Comparison of ENCODE assay signal across 8 mouse cellular contexts in genomic region chr13:59881989-59882784, GRCm38 (mm10). TPM values are rescaled to one million over a fixed set of nuclear protein-coding genes. Genes with fewer than 3 reads are reported as not detected.
DNase-seq lines count a peak whose midpoint lies in the region; ATAC-seq lines count a peak whose summit lies in the region.
"Had no signal": no experiment of that assay in that cellular context is flagged by ENCODE, and none has a peak within 500 bp of the region (broad histone marks: within the 10 kb centered on the region; RNA-seq: fewer than 3 reads in every experiment).

No protein-coding gene starts in this region.

- no peak for ATAC-seq in midbrain, embryonic 11.5 days (ENCODE audit: low FRiP score)
- peak; percentile 34; the same call in 1 of the 2 replicates for ATAC-seq in forebrain, embryonic 14.5 days
- no peak for ATAC-seq in monocyte, adult 5-6 weeks (replicated peaks; ENCODE audit: insufficient number of reproducible peaks, low FRiP score, low TSS enrichment, poor library complexity, severe bottlenecking)
- ATAC-seq in megakaryocyte-erythroid progenitor cell, adult 5-6 weeks (replicated peaks; ENCODE audit: low FRiP score, low TSS enrichment, poor library complexity, severe bottlenecking), result no peak

- H3K9me3 ChIP-seq in midbrain, embryonic 10.5 days (replicated peaks), result 0 out of 2 replicates have a peak, but pooled peaks cover 7% of the 10 kb centered on the region
- peaks cover 4% of the 10 kb centered on the region; the same call in 1 of the 2 replicates for H3K9me3 ChIP-seq in midbrain, embryonic 11.5 days (ENCODE audit: control insufficient read depth, low read length)
- no peaks in the 10 kb centered on the region; the same call in 1 of the 2 replicates for H3K9me3 ChIP-seq in forebrain, embryonic 14.5 days (replicated peaks; ENCODE audit: control insufficient read depth, low read length)

- H3K4me2 ChIP-seq in midbrain, embryonic 11.5 days, result no peak overlapping the region
- H3K4me2 ChIP-seq in forebrain, embryonic 14.5 days (ENCODE audit: low read length), result peak overlapping the region; percentile 34; the same call in 1 of the 2 replicates

- no peak for DNase-seq in midbrain, embryonic 10.5 days (ENCODE audit: low spot score)
- DNase-seq in midbrain, embryonic 11.5 days (ENCODE audit: low spot score, missing footprints), result no peak
- no peak for DNase-seq in forebrain, embryonic 14.5 days (ENCODE audit: low spot score)
- DNase-seq in kidney, postnatal 14 days, result peak; percentile 42
- DNase-seq in gastrocnemius, postnatal 36 days, result no peak

- no peak overlapping the region for H3K9ac ChIP-seq in midbrain, embryonic 11.5 days (ENCODE audit: low read length)
- H3K9ac ChIP-seq in forebrain, embryonic 14.5 days (ENCODE audit: low read length), result no peak overlapping the region

- peak overlapping the region; percentile 23; the same call in 1 of the 2 replicates for H3K4me3 ChIP-seq in midbrain, embryonic 10.5 days
- no peak overlapping the region for H3K4me3 ChIP-seq in midbrain, embryonic 11.5 days (ENCODE audit: low read depth, low read length)
- no peak overlapping the region for H3K4me3 ChIP-seq in forebrain, embryonic 14.5 days (ENCODE audit: low read depth, low read length)
- H3K4me3 ChIP-seq: myocyte had no signal

- intact Hi-C loops in gastrocnemius, postnatal 36 days (cut with DNase I), result no loop called here

- WGBS in midbrain, embryonic 10.5 days, result 49% methylated on average over 17 of the region's 19 CpGs
- 38% methylated on average over 12 of the region's 19 CpGs for WGBS in midbrain, embryonic 11.5 days
- 18% methylated on average over 16 of the region's 19 CpGs for WGBS in forebrain, embryonic 14.5 days

- H3K4me1 ChIP-seq in midbrain, embryonic 10.5 days, result peaks cover 8% of the 10 kb centered on the region
- H3K4me1 ChIP-seq in midbrain, embryonic 11.5 days (ENCODE audit: control insufficient read depth, insufficient read depth, low read length), result no peaks in the 10 kb centered on the region
- H3K4me1 ChIP-seq in forebrain, embryonic 14.5 days (ENCODE audit: control insufficient read depth, insufficient read depth, low read length), result no peaks in the 10 kb centered on the region

- no peaks in the 10 kb centered on the region for H3K27me3 ChIP-seq in midbrain, embryonic 10.5 days (ENCODE audit: low read depth, poor library complexity, severe bottlenecking)
- no peaks in the 10 kb centered on the region for H3K27me3 ChIP-seq in midbrain, embryonic 11.5 days (ENCODE audit: control insufficient read depth, insufficient read depth, low read length)
- H3K27me3 ChIP-seq in forebrain, embryonic 14.5 days (replicated peaks; ENCODE audit: control insufficient read depth, insufficient read depth, low read length), result no peaks in the 10 kb centered on the region

- peak overlapping the region; percentile 59 for H3K27ac ChIP-seq in midbrain, embryonic 10.5 days (replicated peaks)
- H3K27ac ChIP-seq in midbrain, embryonic 11.5 days (ENCODE audit: low read depth, low read length), result no peak overlapping the region
- no peak overlapping the region for H3K27ac ChIP-seq in forebrain, embryonic 14.5 days (ENCODE audit: low read depth, low read length)

- H3K36me3 ChIP-seq in midbrain, embryonic 10.5 days, result no peaks in the 10 kb centered on the region
- H3K36me3 ChIP-seq in midbrain, embryonic 11.5 days (ENCODE audit: control insufficient read depth, insufficient read depth, low read length), result no peaks in the 10 kb centered on the region
- no peaks in the 10 kb centered on the region for H3K36me3 ChIP-seq in forebrain, embryonic 14.5 days (ENCODE audit: control insufficient read depth, insufficient read depth, low read length)

RNA-seq across cellular contexts. Expression of gene Tut7, which starts 59.2 kb away (rescaled TPM):
- 34.8 and 44.6 TPM in 2 replicates for polyA plus RNA-seq in midbrain, embryonic 10.5 days (2016; fragmentation: Nextera tagmentation; extraction: Ambion mirVana)
- 47.2 and 48.7 TPM in 2 replicates for polyA plus RNA-seq in midbrain, embryonic 11.5 days (2014; fragmentation: Nextera tagmentation; extraction: Ambion mirVana)
- 33.5 and 43.0 TPM in 2 replicates for polyA plus RNA-seq in forebrain, embryonic 14.5 days (2014; fragmentation: Nextera tagmentation; extraction: Ambion mirVana)
- 227 to 337 TPM (median 264 TPM) in 3 replicates for total RNA-seq in monocyte, adult 5-6 weeks (2017)
- total RNA-seq in gastrocnemius, postnatal 36 days (2021), result 10 to 100 TPM; 31.2 to 33.6 TPM
- total RNA-seq in megakaryocyte-erythroid progenitor cell, adult 5-6 weeks (2014; fragmentation: Nextera tagmentation), result 169 and 191 TPM in 2 replicates
- total RNA-seq in megakaryocyte-erythroid progenitor cell, adult 5-6 weeks (2017), result 249 and 329 TPM in 2 replicates
